Mouse (Mus musculus): ENCODE data around the gene Nr2f1. TPM values are rescaled to one million over a fixed set of nuclear protein-coding genes. Genes with fewer than 3 reads are reported as not detected.

Nr2f1 gene
- polyA plus RNA-seq, 1 experiment from 2014 or later = 6.7 TPM

DNA sequence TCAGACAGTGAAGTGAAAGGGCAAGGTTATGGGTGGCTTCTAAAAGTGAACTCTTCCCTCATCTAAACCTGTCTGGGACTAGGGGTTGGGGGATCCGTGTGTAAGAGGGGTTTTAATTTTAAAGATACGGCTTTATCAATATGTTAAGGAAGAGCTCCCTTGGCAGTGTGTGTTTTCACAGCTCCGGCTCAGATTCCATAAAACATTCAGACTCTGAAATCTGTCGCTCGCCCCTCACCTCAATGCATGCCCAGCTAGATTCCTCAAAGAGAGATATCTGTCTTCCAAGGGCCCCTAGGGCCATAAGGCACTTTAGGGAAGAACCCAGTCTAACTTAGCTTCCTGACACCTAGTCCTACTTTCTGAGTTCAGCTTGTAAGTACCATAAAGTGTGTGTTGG lies 11.7 kb downstream of the Nr2f1 start:
- peaks cover 86% of the 10 kb centered on the region for H3K27me3 ChIP-seq (replicated peaks)
- no peak overlapping the region for H3K9ac ChIP-seq
- no peaks in the 10 kb centered on the region for H3K36me3 ChIP-seq
- no peak overlapping the region for H3K4me3 ChIP-seq
- H3K4me1 ChIP-seq (replicated peaks) = no peaks in the 10 kb centered on the region
- ATAC-seq (ENCODE audit: insufficient number of reproducible peaks, low FRiP score) = no peak
- H3K4me2 ChIP-seq = no peak overlapping the region
- no peaks in the 10 kb centered on the region for H3K9me3 ChIP-seq (replicated peaks)
- 39% methylated on average over 5 of the region's 5 CpGs for WGBS
- H3K27ac ChIP-seq (ENCODE audit: poor library complexity, severe bottlenecking) = no peak overlapping the region

DNA sequence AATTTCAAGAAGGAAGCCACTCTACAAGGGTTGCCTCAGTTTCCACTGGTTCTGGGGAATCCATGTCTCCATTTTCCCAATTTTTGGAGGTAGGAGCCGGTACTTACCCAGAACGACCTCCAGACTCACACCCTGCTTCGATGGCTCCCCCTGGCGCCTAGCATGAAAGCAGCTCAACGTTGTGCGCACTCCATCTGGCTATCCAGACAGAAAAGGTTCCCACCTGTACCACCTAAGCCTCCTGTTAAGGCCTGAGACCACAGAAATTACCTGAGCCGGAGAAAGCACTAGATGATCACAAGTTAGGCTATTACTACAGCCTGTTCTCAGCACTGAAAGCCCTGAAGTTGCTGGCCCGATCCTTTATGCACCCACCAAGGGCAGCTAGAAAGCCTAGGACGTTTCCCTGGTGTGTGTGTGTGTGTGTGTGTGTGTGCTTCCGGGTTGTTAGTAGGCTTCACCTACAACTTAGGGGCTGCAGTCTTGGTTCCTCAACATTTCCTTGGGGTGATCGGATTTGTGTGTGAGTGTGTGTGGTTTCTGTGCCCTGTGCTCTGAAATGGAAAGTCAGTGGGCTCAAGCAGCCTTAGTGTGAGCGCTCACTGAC lies 13.1 kb downstream of the Nr2f1 start:
- no peaks in the 10 kb centered on the region for H3K9me3 ChIP-seq (replicated peaks)
- no peak overlapping the region for H3K9ac ChIP-seq
- peaks cover 93% of the 10 kb centered on the region for H3K27me3 ChIP-seq (replicated peaks)
- H3K4me3 ChIP-seq = no peak overlapping the region
- no peaks in the 10 kb centered on the region for H3K36me3 ChIP-seq
- 16% methylated on average over 12 of the region's 12 CpGs for WGBS
- no peak overlapping the region for H3K4me2 ChIP-seq
- no peaks in the 10 kb centered on the region for H3K4me1 ChIP-seq (replicated peaks)
- ATAC-seq (ENCODE audit: insufficient number of reproducible peaks, low FRiP score) = no peak
- H3K27ac ChIP-seq (ENCODE audit: poor library complexity, severe bottlenecking) = no peak overlapping the region

DNA sequence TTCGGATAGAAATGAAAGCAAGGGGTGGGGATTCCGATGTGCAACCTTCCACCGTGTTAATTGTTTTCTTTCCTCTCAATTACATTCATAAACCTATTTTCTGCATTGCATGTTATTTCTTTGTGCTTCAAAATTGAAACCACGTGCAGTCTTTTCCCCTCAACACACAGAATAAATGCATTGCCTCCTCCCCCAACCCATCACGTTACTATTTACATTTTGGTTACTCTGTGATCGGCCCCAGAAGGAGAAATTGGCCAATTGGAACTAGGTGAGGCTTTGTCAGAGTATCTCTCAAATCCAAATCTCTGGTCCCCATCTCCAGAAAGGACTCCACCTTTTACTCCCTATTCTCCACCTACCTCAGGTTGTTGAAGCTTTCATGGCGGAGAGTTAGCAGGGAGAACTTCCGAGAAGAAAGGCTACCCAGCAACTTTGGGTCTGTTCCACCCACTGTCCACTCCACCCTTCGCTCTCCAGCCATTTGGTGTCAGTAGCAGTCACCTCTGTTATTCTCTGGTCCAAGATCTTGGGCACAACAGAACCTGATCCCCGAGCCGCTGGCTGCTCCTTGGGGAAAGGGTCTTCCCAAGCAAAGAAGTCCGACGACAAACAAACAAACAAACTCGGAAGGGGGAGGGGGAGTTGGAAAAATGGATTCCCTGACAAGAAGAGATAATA lies 14.6 kb downstream of the Nr2f1 start:
- Histone ChIP-seq H3K36me3 (no peaks in the 10 kb centered on the region), H3K9ac (no peak overlapping the region), H3K9me3 (replicated peaks) (no peaks in the 10 kb centered on the region), H3K4me3 (no peak overlapping the region), H3K27me3 (replicated peaks) (peaks cover 86% of the 10 kb centered on the region), H3K4me2 (no peak overlapping the region), H3K4me1 (replicated peaks) (peaks cover 5% of the 10 kb centered on the region; the same call in 1 of the 2 replicates), H3K27ac (ENCODE audit: poor library complexity, severe bottlenecking) (no peak overlapping the region)
- 7% methylated on average over 14 of the region's 14 CpGs for WGBS
- ATAC-seq (ENCODE audit: insufficient number of reproducible peaks, low FRiP score) = no peak

DNA sequence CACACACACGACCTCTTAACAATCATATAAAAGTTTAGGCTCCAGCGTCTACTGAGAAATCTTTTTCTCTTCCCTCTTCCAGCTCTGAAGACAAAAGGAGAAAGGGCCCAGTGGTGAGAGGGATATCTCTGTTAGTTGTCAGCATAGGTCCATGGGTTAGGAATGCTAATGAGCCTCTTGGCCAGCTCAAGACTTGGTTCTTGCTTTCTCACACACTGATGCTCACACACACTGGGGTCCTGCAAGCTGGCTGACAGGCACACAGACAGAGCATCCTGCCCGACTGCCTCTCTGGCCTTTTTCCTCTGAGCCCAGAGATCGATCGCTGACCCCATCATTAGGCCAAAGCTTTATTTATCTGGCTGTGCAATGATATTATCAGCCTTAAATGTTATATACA lies 15.6 kb downstream of the Nr2f1 start:
- Histone ChIP-seq H3K9ac (no peak overlapping the region), H3K27me3 (replicated peaks) (peaks cover 89% of the 10 kb centered on the region), H3K4me3 (no peak overlapping the region), H3K9me3 (replicated peaks) (no peaks in the 10 kb centered on the region), H3K27ac (ENCODE audit: poor library complexity, severe bottlenecking) (no peak overlapping the region), H3K4me2 (no peak overlapping the region), H3K4me1 (replicated peaks) (peaks cover 12% of the 10 kb centered on the region), H3K36me3 (no peaks in the 10 kb centered on the region)
- WGBS = 9% methylated on average over 5 of the region's 5 CpGs
- ATAC-seq (ENCODE audit: insufficient number of reproducible peaks, low FRiP score) = no peak

DNA sequence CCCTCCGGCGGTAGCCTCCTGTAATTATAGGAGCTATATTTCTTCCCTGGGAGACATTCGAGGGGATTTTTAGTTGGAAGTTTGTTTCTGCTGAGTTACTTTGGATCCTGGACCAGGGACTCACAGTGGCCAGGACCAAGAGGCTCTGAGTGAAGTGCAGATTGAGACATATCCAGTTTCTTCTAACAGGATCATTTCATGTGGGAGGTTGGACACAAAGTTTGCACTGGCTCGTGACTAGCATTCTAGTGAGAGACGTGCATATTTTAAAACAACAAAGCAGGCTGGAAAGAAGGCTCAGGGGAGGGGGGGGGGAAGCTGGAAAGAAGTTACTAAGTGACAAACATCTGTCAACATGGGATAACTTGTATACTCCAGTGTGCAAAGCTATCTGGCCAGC lies 16.6 kb downstream of the Nr2f1 start:
- H3K27me3 ChIP-seq (replicated peaks) = peaks cover 88% of the 10 kb centered on the region
- ATAC-seq (ENCODE audit: insufficient number of reproducible peaks, low FRiP score) = no peak
- no peaks in the 10 kb centered on the region for H3K9me3 ChIP-seq (replicated peaks)
- no peak overlapping the region for H3K4me2 ChIP-seq
- H3K27ac ChIP-seq (ENCODE audit: poor library complexity, severe bottlenecking) = no peak overlapping the region
- peaks cover 12% of the 10 kb centered on the region for H3K4me1 ChIP-seq (replicated peaks)
- H3K4me3 ChIP-seq = no peak overlapping the region
- no peak overlapping the region for H3K9ac ChIP-seq
- H3K36me3 ChIP-seq = no peaks in the 10 kb centered on the region
- 13% methylated on average over 5 of the region's 5 CpGs for WGBS

DNA sequence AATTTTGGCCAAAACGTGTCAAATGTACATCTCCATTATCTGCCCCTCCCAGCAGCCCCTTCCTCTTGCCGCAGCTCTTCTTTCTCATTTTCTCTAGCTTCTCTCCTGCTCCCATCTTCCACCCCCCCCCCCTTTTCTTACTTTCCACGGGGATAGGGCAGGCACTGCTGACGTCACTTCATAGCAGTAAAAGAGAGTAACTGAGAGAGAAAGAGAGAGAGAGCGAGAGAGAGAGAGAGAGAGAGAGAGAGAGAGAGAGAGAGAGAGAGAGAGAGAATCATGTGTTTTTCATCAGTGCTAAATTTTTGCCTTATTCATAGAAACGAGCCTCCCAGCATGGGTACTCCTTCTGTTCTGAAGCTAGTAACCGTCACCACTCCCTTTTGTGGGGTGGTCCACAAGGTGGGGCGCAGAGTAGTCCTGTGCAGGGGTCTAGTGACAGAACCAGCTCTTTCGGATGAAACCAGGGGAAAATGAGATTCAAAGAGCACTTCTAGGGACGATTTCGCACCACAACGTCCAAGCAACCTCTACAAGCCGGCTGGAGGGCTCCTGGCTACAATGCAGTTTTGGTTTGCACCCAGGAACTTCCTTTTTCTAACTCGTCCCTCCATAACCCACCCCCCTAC lies 17.5 kb downstream of the Nr2f1 start:
- peaks cover 85% of the 10 kb centered on the region for H3K27me3 ChIP-seq (replicated peaks)
- H3K36me3 ChIP-seq = no peaks in the 10 kb centered on the region
- peaks cover 12% of the 10 kb centered on the region for H3K4me1 ChIP-seq (replicated peaks)
- no peak overlapping the region for H3K4me3 ChIP-seq
- H3K27ac ChIP-seq (ENCODE audit: poor library complexity, severe bottlenecking) = no peak overlapping the region
- H3K9ac ChIP-seq = no peak overlapping the region
- ATAC-seq (ENCODE audit: insufficient number of reproducible peaks, low FRiP score) = no peak
- 3% methylated on average over 14 of the region's 14 CpGs for WGBS
- peak overlapping the region; percentile 49; the same call in 1 of the 2 replicates for H3K4me2 ChIP-seq
- no peaks in the 10 kb centered on the region for H3K9me3 ChIP-seq (replicated peaks)

DNA sequence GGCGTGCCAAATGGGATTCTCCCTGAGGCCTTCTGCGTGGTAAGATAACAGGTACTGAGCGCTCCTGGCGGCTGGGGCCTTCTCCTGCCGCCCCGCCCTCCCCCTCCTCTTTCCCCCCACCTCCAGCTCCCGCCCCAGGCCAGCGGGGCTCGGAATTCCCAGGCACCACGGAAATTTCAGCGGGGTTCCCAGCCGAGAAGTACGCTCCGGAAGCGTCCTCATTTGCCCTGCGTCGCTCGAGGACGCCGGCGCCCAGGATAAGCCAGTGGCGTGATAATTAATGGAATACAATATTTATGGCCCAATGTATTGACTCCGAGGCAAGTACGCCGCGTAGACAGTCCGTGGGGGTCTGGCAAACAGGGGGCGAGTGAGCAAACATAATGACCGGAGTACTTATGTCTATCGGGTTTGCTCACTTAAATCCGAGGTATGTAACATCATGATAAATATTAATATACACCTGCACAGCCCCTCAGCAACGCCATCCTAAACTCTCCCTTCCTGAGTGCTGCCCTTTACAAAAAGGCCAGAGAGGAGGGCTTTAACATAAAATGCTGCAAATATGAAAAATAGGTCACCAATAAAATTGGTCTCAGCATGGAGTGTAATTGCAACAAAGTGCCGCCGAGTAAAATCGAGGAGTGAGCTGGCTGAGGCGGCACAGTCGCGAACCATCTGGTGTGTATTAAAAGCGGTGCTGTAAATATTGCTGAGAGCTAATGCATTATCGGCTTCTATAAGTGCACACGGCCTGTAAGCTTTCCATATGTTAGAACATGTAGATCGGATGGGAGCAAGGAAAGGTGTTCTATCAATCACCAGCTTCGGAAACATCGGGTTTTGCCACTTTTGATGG lies 18.3 kb downstream of the Nr2f1 start:
- WGBS = under 1% methylated on average over 44 of the region's 44 CpGs
- Histone ChIP-seq H3K4me1 (replicated peaks) (peaks cover 12% of the 10 kb centered on the region), H3K4me2 (peak overlapping the region; percentile 49), H3K36me3 (no peaks in the 10 kb centered on the region), H3K27ac (ENCODE audit: poor library complexity, severe bottlenecking) (no peak overlapping the region), H3K9ac (no peak overlapping the region), H3K9me3 (replicated peaks) (no peaks in the 10 kb centered on the region), H3K4me3 (peak overlapping the region; percentile 26), H3K27me3 (replicated peaks) (peaks cover 84% of the 10 kb centered on the region)
- ATAC-seq (ENCODE audit: insufficient number of reproducible peaks, low FRiP score) = no peak

DNA sequence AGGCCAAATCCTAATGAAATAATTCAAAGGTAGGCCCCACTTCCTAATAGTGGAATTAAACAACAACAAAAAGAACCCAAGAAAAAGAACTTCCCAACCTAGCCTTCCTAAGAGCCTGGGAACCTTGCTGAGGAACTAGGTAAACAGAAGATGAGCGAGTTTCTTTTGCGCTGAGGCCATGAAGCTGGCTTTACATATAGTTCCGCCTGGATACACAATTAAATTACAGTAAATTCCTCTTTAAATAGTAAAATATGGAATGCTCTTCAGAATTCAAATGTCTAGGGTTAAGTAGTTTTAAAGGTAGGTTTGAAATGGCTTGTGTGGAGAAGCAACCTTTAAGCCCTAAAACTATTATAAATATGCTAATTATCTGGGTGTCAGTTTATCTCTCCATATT lies 19.3 kb downstream of the Nr2f1 start:
- peaks cover 12% of the 10 kb centered on the region for H3K4me1 ChIP-seq (replicated peaks)
- H3K27me3 ChIP-seq (replicated peaks) = peaks cover 80% of the 10 kb centered on the region
- whole genome bisulfite sequencing = 29% methylated on average over 3 of the region's 3 CpGs
- no peak overlapping the region for H3K9ac ChIP-seq
- H3K4me2 ChIP-seq = no peak overlapping the region
- no peak overlapping the region for H3K27ac ChIP-seq (ENCODE audit: poor library complexity, severe bottlenecking)
- ATAC-seq (ENCODE audit: insufficient number of reproducible peaks, low FRiP score) = no peak
- H3K36me3 ChIP-seq = no peaks in the 10 kb centered on the region
- H3K4me3 ChIP-seq = no peak overlapping the region
- no peaks in the 10 kb centered on the region for H3K9me3 ChIP-seq (replicated peaks)

DNA sequence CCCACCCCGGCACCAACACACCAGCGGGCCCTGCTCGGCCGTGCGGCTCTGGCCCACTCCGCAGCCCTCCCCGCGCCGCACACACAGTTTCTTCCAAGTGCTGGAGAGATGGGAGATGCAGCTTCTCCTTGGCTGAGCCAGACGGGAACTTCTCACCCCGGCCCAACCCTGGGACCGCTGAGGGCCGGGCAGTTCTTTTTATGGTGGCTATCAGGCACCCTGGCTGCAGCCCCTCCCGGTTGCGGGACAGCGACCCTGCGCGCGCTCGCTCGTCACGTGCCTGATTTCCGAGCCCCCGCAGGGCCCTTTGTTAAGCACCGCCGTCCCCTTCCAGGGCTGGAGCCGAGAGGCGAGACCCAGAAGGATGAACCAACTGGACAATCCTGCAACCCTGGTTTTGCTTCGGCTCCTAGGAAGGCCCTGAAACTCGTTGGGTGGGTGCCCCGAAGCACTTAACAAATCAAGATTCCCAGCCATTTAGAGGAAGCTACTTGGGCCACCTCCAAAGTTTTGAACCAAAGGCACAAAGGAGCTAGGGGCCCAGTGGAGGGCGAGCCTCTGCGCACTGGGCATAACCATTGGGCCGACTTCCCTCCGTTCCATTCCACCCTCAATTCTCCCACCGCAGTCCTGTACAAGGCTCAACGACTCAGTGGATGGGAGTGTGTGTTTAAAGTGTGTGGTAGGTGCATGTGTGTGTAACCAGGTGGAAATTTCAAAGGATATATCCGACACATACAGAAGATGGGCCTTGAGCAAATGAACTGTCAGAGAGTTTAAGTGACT lies 20.1 kb downstream of the Nr2f1 start:
- under 1% methylated on average over 38 of the region's 38 CpGs for WGBS
- Histone ChIP-seq H3K27ac (ENCODE audit: poor library complexity, severe bottlenecking) (no peak overlapping the region), H3K4me2 (peak overlapping the region; percentile 62), H3K4me3 (peak overlapping the region; percentile 42), H3K36me3 (no peaks in the 10 kb centered on the region), H3K4me1 (replicated peaks) (peaks cover 12% of the 10 kb centered on the region), H3K9me3 (replicated peaks) (no peaks in the 10 kb centered on the region), H3K27me3 (replicated peaks) (peaks cover 77% of the 10 kb centered on the region), H3K9ac (no peak overlapping the region)
- ATAC-seq (ENCODE audit: insufficient number of reproducible peaks, low FRiP score) = 0 out of 2 replicates have a peak, but pooled peaks have one; percentile 51

DNA sequence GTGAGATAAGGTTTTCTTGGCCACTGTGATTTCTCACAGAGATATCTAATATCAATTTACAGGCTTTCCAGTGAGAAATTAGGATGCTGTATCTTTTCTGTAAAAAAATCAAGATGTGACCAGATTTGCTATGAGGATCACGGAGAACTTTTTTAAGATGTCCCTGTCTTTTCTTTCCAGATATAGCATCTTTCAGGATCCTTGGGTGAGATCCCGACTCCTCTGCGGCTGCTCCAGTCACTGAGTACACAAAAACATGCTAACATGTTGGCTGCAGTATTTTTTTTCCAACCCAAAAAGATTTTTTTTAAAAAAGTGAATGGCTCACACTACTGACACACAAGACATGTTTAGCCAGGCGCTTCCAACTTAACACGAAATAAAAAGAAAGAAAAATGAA lies 20.8 kb downstream of the Nr2f1 start:
- WGBS = 4% methylated on average over 5 of the region's 5 CpGs
- H3K4me3 ChIP-seq = no peak overlapping the region

More for the DNA sequence above, 20.8 kb downstream of the Nr2f1 start:
- ATAC-seq (ENCODE audit: insufficient number of reproducible peaks, low FRiP score) = no peak
- Histone ChIP-seq H3K9me3 (replicated peaks) (no peaks in the 10 kb centered on the region), H3K9ac (no peak overlapping the region), H3K36me3 (no peaks in the 10 kb centered on the region), H3K27me3 (replicated peaks) (peaks cover 74% of the 10 kb centered on the region), H3K4me1 (replicated peaks) (peaks cover 12% of the 10 kb centered on the region), H3K4me2 (no peak overlapping the region), H3K27ac (ENCODE audit: poor library complexity, severe bottlenecking) (no peak overlapping the region)
